Mouse (Mus musculus) small intestine, adult 2 months (tissue): ENCODE data around the gene Catsper2. TPM values are rescaled to one million over a fixed set of nuclear protein-coding genes. Genes with fewer than 3 reads are reported as not detected.
A peak's percentile ranks its signal among the peaks of the same experiment; 100 is the strongest.

Source experiments
- H3K27ac ChIP-seq: fragments of 200-500 bp; 2 replicates; pipeline ENCODE4 v1.5.1; 2012; ENCODE audit warnings: low read depth, low read length, control low read depth, inconsistent platforms; ENCODE audit not compliant: insufficient read depth
- H3K27me3 ChIP-seq: fragments of 200-500 bp; 2 replicates; pipeline ENCODE4 v1.6.1; 2012; ENCODE audit warnings: mild to moderate bottlenecking, moderate library complexity, low read length, inconsistent platforms; ENCODE audit not compliant: control insufficient read depth, insufficient read depth
- H3K36me3 ChIP-seq: fragments of 200-500 bp; 2 replicates; pipeline ENCODE4 v1.6.1; 2012; ENCODE audit warnings: mild to moderate bottlenecking, low read length, control low read depth, inconsistent platforms; ENCODE audit not compliant: control insufficient read depth, insufficient read depth
- H3K4me1 ChIP-seq: fragments of 200-500 bp; 2 replicates; pipeline ENCODE4 v1.6.1; 2012; ENCODE audit warnings: low read length, inconsistent platforms, mixed read lengths; ENCODE audit not compliant: control insufficient read depth, insufficient read depth, insufficient read length
- H3K4me3 ChIP-seq: fragments of 200-500 bp; 2 replicates; pipeline ENCODE4 v1.5.1; 2012; ENCODE audit warnings: low read depth, mild to moderate bottlenecking, control low read depth, inconsistent platforms, low read length, moderate library complexity
- CTCF ChIP-seq: fragments of 200-500 bp; IDR thresholded peaks from 2 replicates; pipeline ENCODE4 v1.5.1; 2012; ENCODE audit warnings: low read depth, mild to moderate bottlenecking, control low read depth, inconsistent platforms, low read length, moderate library complexity, mixed read lengths; ENCODE audit not compliant: insufficient replicate concordance, insufficient read length; ENCODE audit errors: extremely low read depth
- POLR2A ChIP-seq: fragments of 200-500 bp; IDR thresholded peaks from 2 replicates; pipeline ENCODE4 v1.6.1; 2012; ENCODE audit warnings: low read depth, mild to moderate bottlenecking, control low read depth, inconsistent platforms, low read length, moderate library complexity
- WGBS: fragments of 180-500 bp; shearing (Covaris S2); methylation state at CpG from one replicate; pipeline ENCODE4 v1.1.7; 2018; 5-methylcytosine and 5-hydroxymethylcytosine counted together
- polyA plus RNA-seq: library from polyadenylated mRNA; depleted of rRNA; stranded (reverse); fragments of >200 nt; gene quantifications from 2 replicates; pipeline ENCODE4 v1.2.3, GENCODE M21; 2012; rRNA removed

Gene Catsper2
- polyA plus RNA-seq, 1 experiment, result 0.80 TPM

GRCm38 (mm10) chr2:121354820-121355592 lies 58.6 kb downstream of the Catsper2 start, which contains the start of gene Ppip5k1:
Gene Ppip5k1 (minus strand): TSS chr2:121355396.
- 0 out of 2 replicates have a peak, but pooled peaks cover 2% of the 10 kb centered on the region for H3K36me3 ChIP-seq
- no peak for TF ChIP-seq POLR2A
- peak; percentile 87 for TF ChIP-seq CTCF
- H3K27ac ChIP-seq, result peak within 1 kb of the TSS; percentile 48
- peak within 1 kb of the TSS; percentile 86 for H3K4me3 ChIP-seq
- peaks cover 16% of the 10 kb centered on the region for H3K4me1 ChIP-seq
- 1% methylated on average over 58 of the region's 58 CpGs for WGBS
- no peaks in the 10 kb centered on the region for H3K27me3 ChIP-seq

GRCm38 (mm10) chr2:121354378-121354777 lies 59.2 kb downstream of the Catsper2 start:
- H3K4me3 ChIP-seq, result peak overlapping the region; percentile 86
- H3K4me1 ChIP-seq, result peaks cover 18% of the 10 kb centered on the region
- TF ChIP-seq CTCF, result no peak
- no peak for TF ChIP-seq POLR2A
- H3K36me3 ChIP-seq, result peaks cover 7% of the 10 kb centered on the region
- WGBS, result 1% methylated on average over 6 of the region's 6 CpGs
- no peaks in the 10 kb centered on the region for H3K27me3 ChIP-seq
- peak overlapping the region; percentile 48 for H3K27ac ChIP-seq

GRCm38 (mm10) chr2:121353156-121353555 lies 60.4 kb downstream of the Catsper2 start:
- Histone ChIP-seq H3K27me3 (no peaks in the 10 kb centered on the region), H3K4me3 (no peak overlapping the region), H3K36me3 (peaks cover 14% of the 10 kb centered on the region), H3K27ac (no peak overlapping the region), H3K4me1 (peaks cover 19% of the 10 kb centered on the region)
- TF ChIP-seq POLR2A, result no peak
- TF ChIP-seq CTCF, result no peak
- 77% methylated on average over 8 of the region's 8 CpGs for WGBS

Other genes starting within 250 kb of the Catsper2 start
- gene Tubgcp4, start 243.1 kb downstream of the Catsper2 start, polyA plus RNA-seq, result 8.1 and 14.1 TPM in 2 replicates
- 1.2 and 2.5 TPM in 2 replicates for gene Zscan29, start 242.7 kb downstream of the Catsper2 start, polyA plus RNA-seq
- gene Trp53bp1, start 142.4 kb downstream of the Catsper2 start, polyA plus RNA-seq, result 4.6 and 9.5 TPM in 2 replicates
- 1.9 and 2.2 TPM in 2 replicates for gene Map1a, start 124.2 kb downstream of the Catsper2 start, polyA plus RNA-seq
- 19.8 and 47.0 TPM in 2 replicates for gene Ppip5k1, start 58.4 kb downstream of the Catsper2 start, polyA plus RNA-seq
- gene Ckmt1, start 56.1 kb downstream of the Catsper2 start, polyA plus RNA-seq, result 1,046 and 2,297 TPM in 2 replicates
- 0.55 and 1.0 TPM in 2 replicates for gene Strc, start 26.6 kb downstream of the Catsper2 start, polyA plus RNA-seq
- gene Pdia3, start within 50 bp of the Catsper2 start, polyA plus RNA-seq, result 937 and 1,104 TPM in 2 replicates
- 1.2 and 2.7 TPM in 2 replicates for gene Ell3, start 30.5 kb upstream of the Catsper2 start, polyA plus RNA-seq
- 475 and 539 TPM in 2 replicates for gene Serf2, start 35.4 kb upstream of the Catsper2 start, polyA plus RNA-seq
- gene Hypk, start 39.5 kb upstream of the Catsper2 start, polyA plus RNA-seq, result 1.5 and 3.3 TPM in 2 replicates
- gene Serinc4, start 43.0 kb upstream of the Catsper2 start, polyA plus RNA-seq, result 0.06 and 0.10 TPM in 2 replicates
- gene Mfap1b, start 60.3 kb upstream of the Catsper2 start, polyA plus RNA-seq, result 0.51 and 0.66 TPM in 2 replicates
- 0.20 and 0.63 TPM in 2 replicates for gene Mfap1a, start 92.9 kb upstream of the Catsper2 start, polyA plus RNA-seq
- gene Wdr76, start 92.9 kb upstream of the Catsper2 start, polyA plus RNA-seq, result 0.47 and 1.6 TPM in 2 replicates